Mouse (Mus musculus): Measurements from ENCODE around the gene Slc25a34.
A peak's percentile ranks its signal among the peaks of the same experiment; 100 is the strongest.

The Slc25a34 gene

DNA sequence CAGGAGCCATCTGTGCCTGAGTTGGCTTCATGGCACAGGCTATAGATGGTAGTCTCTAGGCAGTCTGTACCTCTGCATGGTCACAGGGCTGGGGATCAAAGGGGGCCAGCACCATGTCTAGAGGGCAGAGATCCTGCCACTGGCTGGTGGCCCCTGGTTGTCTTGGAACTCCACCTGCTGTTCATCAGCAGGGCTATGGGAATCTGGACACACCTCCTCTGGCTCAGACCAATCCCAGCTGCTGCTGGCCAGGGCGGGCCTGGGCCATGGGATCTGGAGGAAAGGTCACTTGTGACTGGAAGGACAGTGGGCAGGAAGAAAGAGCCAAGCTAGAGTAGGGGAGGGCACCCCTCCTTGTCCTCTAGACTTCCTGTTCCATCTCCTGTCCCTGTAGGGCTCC lies at the start of gene Slc25a34:
Gene Slc25a34, minus strand, starts transcription at position 156 of the 400 bp plus-strand sequence.
- peak; percentile 62 for DNase-seq (ENCODE audit: low spot score)

DNA sequence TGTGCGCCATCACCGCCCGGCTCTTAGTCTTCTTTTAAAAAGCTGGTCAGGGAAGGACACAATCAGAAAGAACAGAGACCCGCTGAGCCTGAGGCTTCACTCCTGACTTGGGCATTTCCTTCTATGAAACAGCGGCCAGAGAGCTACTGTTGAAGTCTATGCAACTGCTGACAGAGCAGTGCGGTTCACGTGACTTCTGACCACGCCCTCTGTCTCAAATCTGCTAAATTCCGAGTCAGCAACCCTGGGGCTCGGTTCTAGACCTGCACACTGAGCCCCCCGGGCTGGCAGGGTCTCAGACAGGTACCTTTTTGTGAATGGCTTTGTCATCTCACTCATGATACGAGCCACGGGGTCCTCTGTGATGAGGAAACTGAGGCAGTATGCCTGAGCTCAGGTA lies 48.7 kb upstream of the Slc25a34 start:
- no peak for DNase-seq (ENCODE audit: low spot score)

DNA sequence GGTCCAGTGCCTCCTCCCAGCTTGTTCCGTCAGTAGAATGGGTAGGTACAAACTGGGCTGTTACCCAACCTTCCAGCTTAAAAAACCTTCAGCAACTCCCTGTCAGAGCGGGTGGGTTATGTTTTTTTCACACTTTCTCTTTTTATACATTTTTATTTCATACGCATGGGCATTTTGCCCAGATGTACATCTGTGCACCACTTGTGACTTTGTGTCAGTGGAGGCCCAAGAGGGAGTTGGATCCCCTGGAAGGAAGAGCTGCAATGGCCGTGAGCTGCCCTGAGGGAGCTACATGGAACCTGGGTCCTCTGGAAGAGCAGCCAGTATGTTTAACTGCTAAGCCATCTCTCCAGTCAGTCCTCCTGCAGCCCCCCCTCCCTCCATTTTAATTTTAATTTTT lies 47.8 kb upstream of the Slc25a34 start:
- no peak for DNase-seq (ENCODE audit: low spot score)

DNA sequence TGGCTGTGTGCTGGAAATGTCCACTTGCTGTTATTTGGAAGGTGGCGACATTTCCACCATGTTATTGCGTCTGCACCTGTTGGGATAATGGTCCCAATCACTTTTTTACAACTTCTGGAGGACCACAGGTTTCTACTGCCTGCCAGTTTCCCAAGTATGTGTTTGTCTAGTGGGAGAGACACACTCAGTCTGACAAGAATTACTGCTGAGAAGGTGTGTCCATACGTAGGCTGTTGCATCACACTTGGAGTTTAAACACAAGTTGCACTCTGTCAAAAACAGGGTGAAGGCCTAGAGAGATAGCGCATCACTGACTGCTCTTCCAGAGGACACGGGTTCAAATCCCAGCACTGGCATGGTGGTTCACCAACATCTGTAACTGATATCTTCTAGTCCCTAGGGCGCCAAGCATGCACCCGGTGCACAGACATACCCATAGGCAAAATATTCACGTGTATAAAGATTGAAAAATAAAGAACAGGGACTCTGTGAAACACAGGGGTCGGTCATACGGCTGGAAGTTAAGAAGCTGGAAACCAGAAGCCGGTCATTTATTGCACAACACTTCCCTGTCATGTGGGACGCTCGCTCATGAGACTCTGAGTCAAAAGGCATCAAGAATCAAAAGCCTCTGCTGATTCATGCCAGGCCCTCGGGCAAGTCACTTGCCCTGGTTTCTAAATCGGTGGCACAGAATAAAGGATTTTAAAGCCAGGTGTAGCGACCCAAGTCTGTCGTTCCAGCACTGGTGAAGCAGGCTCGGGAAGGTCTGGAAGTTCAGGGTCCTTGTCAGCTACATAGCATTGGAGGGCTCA lies 46.5 kb upstream of the Slc25a34 start:
- DNase-seq (ENCODE audit: low spot score), result peak; percentile 88

DNA sequence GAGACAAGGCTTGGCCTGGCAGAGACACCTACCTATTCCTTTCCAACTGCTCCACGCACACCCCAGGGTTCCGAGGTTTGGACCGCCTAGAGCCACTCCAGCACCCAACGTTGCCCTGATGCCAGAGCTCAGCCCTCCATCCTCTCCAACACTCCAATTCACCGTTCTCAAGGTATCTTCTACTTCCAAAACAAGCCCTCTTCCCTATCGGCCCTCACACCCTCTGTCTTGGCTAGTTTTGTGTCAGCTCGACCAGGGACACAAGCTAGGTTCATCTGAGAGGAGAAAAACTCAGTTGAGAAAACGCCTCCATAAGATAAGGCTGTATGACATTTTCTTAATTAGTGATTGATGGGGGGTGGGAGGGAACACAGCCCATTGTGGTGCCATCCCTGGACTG lies 41.2 kb upstream of the Slc25a34 start, which contains the start of gene Plekhm2:
Gene Plekhm2, minus strand, starts transcription at position 101 of the 400 bp plus-strand sequence.
- no peak for DNase-seq (ENCODE audit: low spot score)

DNA sequence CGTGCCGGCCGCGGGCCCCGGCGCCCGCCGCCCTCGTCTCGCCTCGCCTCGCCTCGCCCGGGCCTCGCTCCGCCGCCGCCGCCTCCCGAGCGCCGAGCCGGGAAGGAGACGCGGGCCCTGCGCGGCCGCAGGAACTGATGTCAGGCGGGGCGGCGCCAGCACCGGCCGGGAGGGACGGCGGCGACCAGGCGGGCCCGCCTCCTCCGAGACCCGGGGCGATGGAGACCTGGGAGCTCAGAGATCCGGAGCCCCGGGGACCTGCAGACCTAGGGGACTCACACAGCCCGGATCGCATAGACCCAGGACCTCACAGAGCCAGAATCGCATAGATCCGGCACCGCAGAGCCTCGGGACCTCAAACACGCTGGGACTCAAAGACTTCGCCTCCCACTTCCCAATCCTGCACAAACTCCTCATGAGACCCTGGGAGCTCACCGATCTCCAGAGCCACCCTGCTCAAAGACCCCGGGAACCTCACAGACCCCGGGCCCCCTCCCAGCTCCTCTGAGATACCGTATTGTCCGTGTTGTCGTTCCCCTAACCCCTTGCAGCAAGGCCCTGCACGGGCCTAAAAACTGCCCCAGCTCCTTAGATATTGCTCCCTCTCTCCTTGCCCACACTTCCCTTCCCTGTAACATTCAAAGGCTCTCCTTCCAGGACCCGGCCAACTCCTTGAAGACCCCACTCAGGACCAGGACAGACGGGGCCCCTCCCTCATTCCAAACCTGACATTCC lies 40.6 kb upstream of the Slc25a34 start:
- DNase-seq (ENCODE audit: low spot score), result peak; percentile 53

DNA sequence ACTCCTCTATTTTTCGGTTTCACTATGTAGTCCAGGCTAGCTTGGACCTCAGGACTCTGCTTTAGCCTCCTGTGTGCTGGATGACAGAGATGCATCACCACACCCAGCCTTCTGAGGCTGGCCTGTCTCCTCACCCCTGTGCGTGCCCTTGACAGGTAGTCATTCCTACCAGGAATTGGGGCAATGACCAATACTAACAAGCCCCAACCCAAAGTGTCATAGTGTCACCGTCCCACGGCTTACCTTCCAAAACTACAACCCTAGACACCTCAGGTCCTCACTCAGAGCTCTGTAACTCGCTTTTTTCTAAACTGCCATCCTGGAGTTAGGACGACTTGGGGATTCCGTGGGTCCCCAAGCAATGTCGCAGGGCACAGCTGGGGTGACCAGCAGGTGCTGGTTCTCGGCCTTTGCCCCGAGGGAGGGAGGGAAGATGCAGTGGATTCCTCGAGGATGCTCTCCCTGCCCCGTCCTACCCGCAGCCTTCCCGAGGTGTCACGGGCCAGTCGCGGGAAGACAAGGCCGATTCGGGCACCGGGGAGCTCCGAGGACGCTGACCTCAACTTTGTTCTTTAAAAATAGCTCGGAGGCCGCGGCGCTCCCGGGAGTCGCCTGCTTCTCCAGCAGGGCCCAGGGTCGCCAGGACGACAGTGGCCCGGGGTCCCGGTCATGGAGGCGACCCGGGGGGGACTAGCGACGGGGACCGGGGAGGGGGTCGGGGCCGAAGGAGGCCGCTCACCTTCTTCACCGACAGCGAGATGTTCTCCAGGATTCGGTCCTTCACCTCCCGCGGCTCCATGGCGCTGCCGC lies 39.7 kb upstream of the Slc25a34 start:
- DNase-seq (ENCODE audit: low spot score), result peak; percentile 21

DNA sequence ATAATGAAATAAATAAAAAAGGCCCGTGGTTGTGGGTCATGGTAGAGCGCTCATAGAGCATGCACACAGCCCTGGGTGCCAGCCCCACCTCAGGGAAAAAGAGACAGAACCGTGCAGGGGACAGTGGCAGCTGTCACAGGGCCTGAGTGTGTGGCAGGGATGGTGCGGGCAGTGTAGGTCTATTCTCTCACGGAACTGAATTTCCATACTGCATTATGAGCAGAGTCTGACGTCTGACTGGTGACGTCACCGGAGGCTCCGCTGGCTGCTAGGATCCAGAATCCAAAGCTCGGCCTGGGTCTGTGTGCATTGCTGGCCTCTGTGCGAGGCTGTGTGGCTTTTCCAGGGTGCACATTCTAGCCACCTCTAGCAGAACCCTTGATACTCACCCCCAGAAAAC lies 37.3 kb upstream of the Slc25a34 start:
- DNase-seq (ENCODE audit: low spot score), result no peak

DNA sequence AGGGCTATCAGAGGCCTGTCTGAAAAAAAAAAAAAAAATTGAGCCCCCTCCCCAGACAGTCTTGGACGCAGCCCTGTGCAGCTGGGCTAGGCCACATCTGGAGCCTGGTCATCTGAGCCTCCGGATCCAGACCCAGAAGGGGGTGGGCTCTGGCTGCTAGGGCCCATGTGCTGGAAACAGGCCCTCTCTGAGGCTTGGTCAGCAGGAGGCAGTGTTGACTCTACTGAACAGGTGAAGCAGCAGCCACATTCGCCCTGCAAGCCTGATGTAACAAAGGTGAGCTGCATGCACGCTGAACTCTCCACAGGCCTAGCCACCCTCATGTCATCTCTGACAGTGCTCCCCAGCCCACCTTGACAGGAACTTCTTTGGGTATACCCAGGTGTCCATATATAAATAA lies 36.1 kb upstream of the Slc25a34 start:
- DNase-seq (ENCODE audit: low spot score), result no peak

DNA sequence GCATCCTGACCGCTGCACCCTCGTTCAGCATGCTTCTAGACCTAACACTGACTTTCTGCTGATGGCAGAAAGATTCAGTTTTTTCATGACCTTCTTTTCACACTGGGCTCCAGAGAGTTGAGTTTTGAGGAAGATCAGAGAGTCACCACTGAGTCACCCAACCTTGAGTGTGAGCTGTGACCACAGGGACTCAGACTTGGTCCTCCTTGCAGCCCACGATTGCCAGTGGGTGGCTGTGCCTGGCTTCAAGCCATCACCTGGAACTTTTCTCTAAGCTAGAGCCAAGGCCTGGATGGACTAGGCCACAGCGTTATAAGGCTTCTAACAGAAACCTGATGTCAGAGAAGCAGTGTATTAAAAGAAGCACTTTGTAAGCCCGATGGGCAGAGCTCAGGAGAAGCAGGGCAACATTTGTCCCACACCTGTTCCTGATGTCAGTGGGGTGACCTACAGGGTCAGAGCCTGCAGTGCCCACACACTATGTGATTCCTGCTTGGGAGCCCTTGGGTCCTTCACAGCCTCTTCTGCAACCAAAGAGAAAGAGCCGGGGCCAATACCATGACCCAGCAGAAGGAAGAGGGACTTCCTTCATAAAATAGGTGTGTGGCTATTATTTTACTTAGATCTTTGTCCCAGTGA lies 35.3 kb upstream of the Slc25a34 start:
- DNase-seq (ENCODE audit: low spot score), result no peak

DNA sequence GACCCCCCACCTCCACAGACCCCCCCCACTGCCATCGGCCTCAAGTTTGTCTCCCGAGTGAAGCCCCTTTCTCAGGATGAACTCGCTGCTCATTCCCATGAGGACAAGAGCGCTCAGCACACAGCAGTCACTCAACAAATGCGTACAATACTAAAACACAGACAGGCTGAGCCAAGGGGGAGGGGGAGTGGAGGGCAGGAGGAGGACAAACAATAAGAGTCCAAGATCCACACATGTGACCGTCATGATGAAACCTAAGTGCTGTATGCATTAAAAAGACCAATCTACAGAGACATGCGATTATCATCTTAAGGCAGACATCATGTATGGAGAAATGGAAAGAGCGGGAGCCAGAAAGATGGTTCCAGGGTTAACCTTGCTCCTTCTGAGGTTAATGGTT lies 33.3 kb upstream of the Slc25a34 start:
- DNase-seq (ENCODE audit: low spot score), result no peak

DNA sequence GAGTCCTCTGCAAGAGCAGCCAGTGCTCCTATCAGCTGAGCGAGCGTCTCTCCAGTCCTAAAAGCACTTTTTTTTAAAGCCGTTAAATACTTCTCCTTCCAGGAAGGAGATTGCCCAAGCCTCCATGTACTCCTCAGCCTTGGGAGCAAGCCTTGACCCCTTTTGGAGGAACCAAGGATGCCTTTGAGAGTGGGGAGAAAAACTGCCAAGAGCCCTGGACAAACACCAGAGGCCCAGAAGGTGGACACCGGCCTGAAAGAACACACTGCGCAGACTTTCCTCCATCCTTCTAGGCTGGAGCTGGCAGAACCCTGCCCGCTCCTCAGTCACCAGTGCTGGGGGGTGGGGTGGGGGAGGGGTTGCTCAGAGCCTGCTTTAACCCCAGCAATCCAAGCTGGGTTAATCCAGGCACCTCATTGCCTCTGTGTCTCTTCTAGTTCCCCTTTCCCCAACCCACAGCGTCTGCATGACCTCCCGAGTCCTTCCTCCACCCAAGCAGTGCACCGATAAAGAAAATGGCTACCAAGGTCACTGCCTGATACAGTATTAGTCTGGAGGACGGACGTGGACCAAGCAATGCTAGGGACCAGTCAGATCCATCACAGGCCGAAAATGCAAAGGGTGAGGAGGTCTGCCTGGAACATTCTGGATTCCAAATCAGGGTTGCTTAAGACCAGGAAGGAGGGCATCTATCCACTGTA lies 32.4 kb upstream of the Slc25a34 start:
- DNase-seq (ENCODE audit: low spot score), result peak; percentile 29

DNA sequence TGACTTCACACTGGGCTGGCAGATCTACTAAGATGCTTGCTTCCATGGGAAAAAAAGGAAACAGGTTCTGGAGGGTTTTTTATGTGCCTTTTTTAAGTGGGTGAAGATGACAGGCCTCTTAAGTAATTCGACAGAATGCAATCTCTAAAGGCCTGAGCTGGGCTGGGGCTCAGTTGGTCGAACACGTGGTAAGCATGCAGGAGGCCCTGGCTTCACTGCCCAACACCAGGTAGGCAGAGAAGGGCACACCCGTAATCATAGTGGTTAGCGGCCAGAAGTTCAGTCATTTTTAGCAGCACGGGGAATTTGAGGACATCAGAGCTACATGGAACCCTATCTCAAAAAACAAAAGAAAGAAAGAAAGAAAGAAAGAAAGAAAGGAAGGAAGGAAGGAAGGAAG lies 30.9 kb upstream of the Slc25a34 start:
- no peak for DNase-seq (ENCODE audit: low spot score)

DNA sequence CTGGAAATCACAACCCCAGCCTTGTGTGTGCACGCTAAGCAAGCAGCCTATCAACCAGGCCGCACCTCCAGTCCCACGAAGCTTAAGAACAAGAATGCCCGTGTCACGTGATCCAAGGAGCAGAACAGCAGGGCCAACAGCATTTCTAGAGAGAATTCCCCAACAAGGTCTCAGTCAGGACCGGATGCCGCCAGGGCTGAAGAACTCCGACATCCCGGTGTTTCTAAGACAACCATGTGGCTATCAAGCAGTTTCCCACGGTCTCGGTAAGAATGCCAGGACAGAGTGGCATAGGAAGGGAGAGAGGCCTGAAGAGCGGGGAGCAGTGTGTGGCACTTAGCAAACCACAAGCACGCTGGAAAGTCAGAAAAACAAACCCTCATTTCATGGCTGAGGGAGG lies 30.2 kb upstream of the Slc25a34 start:
- no peak for DNase-seq (ENCODE audit: low spot score)

DNA sequence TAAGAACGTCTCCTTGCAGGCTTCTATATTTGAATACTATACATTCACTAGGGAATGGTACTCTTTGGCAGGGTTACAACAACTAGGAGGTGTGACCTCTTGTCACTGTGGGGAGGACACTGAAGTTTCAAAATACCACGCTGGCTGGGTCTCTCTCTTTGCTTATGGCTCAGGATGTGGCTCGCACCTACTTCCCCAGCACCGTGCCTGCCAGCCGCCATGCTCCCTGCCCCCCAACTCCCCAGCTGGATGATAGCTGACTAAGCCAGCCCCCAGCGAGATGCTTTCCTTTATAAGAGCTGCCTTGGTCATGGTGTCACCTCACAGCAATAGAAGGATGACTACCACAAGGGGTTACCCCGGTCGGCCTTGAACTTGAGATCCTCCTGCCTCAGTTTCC lies 29.4 kb upstream of the Slc25a34 start:
- DNase-seq (ENCODE audit: low spot score), result no peak

DNA sequence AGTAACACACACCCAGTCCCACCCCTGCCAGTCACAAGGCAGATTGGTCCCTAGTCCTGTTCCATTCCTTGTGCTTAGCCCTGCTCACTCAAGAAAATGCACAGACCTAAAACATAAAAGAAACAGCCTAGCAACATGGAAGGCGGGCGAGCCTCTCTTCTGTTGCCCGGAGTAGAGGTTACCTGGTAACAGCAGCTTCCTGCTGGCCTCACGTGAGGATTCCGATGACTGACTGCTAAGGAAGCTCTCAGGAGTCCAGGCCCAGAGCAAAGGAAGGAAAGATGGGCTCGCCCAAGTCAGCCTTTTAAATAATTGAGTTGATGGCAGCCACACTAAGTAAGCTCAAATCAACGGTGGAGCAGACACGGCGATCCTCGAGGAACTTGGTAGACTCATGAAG lies 28.3 kb upstream of the Slc25a34 start:
- no peak for DNase-seq (ENCODE audit: low spot score)

DNA sequence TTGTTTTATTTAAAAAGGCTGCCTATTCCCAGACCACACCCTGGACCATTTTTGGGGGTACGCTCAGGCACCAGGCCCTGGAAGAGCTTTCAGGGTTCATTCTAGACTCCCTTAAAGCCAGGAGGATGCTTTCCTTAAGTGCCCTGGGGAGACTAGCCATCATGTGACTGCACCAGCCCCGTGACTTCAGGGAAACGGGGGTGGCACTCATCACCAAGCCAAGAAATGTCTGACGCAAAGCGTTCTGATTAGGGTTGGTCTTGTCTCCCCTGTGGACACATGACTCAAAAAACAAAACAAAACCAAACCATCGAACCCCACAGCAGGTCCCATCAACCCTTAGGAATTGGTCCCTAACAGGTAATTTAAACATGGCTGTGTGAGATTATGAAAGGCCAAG lies 27.7 kb upstream of the Slc25a34 start:
- DNase-seq (ENCODE audit: low spot score), result no peak

DNA sequence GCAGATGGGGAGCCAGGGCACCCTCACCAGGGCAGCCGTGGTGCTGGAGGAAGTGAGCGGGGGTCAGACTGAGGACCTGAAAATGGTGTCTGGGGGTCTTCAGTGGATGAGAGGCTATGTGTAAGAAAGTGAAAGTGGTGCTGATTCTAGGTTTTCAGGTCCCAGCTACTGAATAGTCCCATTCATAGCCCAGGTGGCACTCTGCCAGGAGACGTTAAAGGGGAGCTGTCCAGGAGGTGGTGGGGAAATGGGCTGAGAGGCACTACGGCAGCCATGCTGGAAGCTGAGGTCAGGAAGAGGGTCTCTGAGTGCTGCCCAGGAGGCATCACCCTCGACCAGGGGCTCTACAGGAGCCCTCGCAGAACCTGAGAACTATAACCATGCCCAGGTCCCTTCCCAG lies 25.6 kb upstream of the Slc25a34 start:
- no peak for DNase-seq (ENCODE audit: low spot score)

DNA sequence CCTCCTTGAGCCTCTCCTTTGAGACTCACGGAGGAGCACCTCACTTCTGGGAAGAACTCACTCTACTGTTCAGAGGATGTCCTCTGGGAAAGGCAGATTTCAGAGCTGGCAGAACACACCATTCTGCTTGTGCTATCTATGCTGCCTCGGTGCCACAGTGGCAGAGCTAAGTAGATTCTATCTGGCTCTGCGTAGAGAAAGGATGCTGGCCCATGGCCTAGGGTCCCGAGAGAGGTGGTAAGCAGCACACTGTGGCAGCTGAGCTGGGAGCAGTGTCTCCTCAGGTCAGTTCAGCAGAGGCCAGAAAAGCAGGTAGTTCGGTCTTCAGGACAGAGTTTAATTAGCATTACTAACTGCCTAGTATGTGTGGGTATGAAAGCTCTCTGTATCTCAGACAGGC lies 24.6 kb upstream of the Slc25a34 start:
- no peak for DNase-seq (ENCODE audit: low spot score)

DNA sequence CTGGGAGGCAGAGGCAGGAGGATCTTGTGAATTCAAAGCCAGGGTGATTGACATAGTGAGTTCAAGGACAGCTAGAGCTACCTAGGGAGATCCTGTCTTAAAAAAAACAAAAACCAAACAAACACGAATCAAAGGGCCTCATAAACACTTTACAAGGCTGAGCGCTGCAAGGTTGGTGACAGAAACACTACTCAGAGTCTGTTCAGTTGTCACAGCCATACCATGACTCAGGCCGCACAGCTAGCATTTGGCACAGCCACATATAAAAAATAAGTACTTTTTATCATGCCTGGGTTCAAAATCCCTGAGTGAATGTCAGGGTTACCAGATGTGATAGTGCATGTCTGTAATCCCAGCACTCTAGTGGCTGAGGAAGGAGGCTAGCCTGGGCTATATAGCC lies 23.6 kb upstream of the Slc25a34 start:
- no peak for DNase-seq (ENCODE audit: low spot score)

DNA sequence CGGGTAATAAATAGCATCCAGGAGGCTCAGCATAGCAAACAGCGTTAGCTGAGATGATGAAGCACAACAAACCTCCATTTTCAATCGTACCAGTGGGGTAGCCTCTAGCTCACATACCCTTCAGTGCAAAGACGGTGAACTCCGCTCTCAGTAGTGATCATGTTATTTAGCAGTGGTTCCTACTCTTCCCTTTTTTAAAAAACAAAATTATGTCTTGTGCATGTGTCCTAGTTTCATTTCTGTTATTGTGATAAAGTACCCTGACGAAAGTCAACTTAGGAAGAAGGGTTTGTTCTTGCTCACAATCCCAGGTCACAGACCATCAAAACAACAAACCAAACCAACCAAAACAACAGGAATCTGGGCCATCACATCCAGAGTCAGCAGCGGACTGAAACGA lies 22.4 kb upstream of the Slc25a34 start:
- no peak for DNase-seq (ENCODE audit: low spot score)

All from adipocyte (in vitro differentiated cells).